Mouse (Mus musculus): ENCODE data around the gene Hsf2bp.

GRCm38 (mm10) chr17:32016481-32016880 lies 19.7 kb downstream of the Hsf2bp start:
- no peak for TF ChIP-seq CTCF (IDR thresholded peaks at IDR 0.05; ENCODE audit: low read depth, low read length)
- TF ChIP-seq POLR2A (IDR thresholded peaks at IDR 0.05; ENCODE audit: borderline replicate concordance, low read depth, low read length): no peak

Data from bone marrow macrophage, adult 2 months (primary cell).